Mouse (Mus musculus): ENCODE measurements around the gene Bcl6b. TPM values are rescaled to one million over a fixed set of nuclear protein-coding genes. Genes with fewer than 3 reads are reported as not detected.

The Bcl6b gene
- polyA plus RNA-seq, 1 experiment from 2014 or later = 13.0 TPM

- DNase-seq (ENCODE audit: low spot score) = no peak
- WGBS = 6% methylated on average over 18 of the region's 18 CpGs
These were observed 24.7 kb upstream of the Bcl6b start for GRCm38 (mm10) chr11:70254337-70254736.

DNA sequence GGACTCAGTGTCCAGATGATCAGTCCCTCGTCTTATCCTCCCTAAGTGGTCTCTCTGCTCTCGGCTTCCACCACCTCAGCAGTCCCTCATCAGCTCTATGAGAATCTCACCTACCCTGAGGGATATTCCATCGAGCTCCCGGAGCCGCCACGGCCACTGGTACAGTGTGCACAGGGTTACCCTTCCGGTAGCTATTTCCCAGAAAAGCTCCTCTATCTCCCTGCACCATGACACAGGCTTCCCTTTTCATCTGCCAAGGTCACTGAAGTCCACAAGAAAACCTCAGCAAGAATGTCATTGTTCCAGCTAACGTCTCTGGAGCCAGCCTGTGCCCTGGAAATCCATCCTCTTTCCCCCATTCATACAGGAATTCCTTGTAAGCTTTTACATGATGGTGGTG is 22.3 kb upstream of the Bcl6b start:
- no peaks in the 10 kb centered on the region for H3K9me3 ChIP-seq (ENCODE audit: control insufficient read depth, low read length)
- no peak overlapping the region for H3K9ac ChIP-seq (ENCODE audit: low read depth, low read length)
- H3K4me1 ChIP-seq (ENCODE audit: control insufficient read depth, insufficient read depth, low read length) = no peaks in the 10 kb centered on the region
- H3K27ac ChIP-seq (replicated peaks; ENCODE audit: low read depth, low read length) = no peak overlapping the region
- no peaks in the 10 kb centered on the region for H3K36me3 ChIP-seq (ENCODE audit: control insufficient read depth, insufficient read depth, low read length)
- H3K27me3 ChIP-seq (replicated peaks; ENCODE audit: control insufficient read depth, insufficient read depth, low read length) = peaks cover 41% of the 10 kb centered on the region
- H3K4me2 ChIP-seq (ENCODE audit: low read depth, low read length) = no peak overlapping the region
- ATAC-seq (ENCODE audit: low read depth) (no peak), DNase-seq (ENCODE audit: low spot score) (no peak)
- 74% methylated on average over 8 of the region's 8 CpGs for WGBS
- no peak overlapping the region for H3K4me3 ChIP-seq (ENCODE audit: low read depth, low read length)

More at GRCm38 (mm10) chr11:70254337-70254736, 24.7 kb upstream of the Bcl6b start:
- Histone ChIP-seq H3K4me1 (ENCODE audit: control insufficient read depth, insufficient read depth, low read length) (no peaks in the 10 kb centered on the region), H3K4me3 (ENCODE audit: low read depth, low read length) (peak overlapping the region; percentile 36), H3K27ac (replicated peaks; ENCODE audit: low read depth, low read length) (no peak overlapping the region), H3K27me3 (replicated peaks; ENCODE audit: control insufficient read depth, insufficient read depth, low read length) (peaks cover 41% of the 10 kb centered on the region), H3K4me2 (ENCODE audit: low read depth, low read length) (peak overlapping the region; percentile 53), H3K9ac (ENCODE audit: low read depth, low read length) (peak overlapping the region; percentile 54; the same call in 1 of the 2 replicates), H3K9me3 (ENCODE audit: control insufficient read depth, low read length) (no peaks in the 10 kb centered on the region), H3K36me3 (ENCODE audit: control insufficient read depth, insufficient read depth, low read length) (no peaks in the 10 kb centered on the region)
- ATAC-seq (ENCODE audit: low read depth) = 0 out of 2 replicates have a peak, but pooled peaks have one; percentile 18

GRCm38 (mm10) chr11:70250150-70250549 is 20.6 kb upstream of the Bcl6b start:
- ATAC-seq (ENCODE audit: low read depth) = no peak
- H3K9ac ChIP-seq (ENCODE audit: low read depth, low read length) = no peak overlapping the region
- H3K36me3 ChIP-seq (ENCODE audit: control insufficient read depth, insufficient read depth, low read length) = no peaks in the 10 kb centered on the region
- H3K9me3 ChIP-seq (ENCODE audit: control insufficient read depth, low read length) = no peaks in the 10 kb centered on the region
- 65% methylated on average over 11 of the region's 11 CpGs for WGBS
- H3K4me3 ChIP-seq (ENCODE audit: low read depth, low read length) = no peak overlapping the region
- no peak overlapping the region for H3K27ac ChIP-seq (replicated peaks; ENCODE audit: low read depth, low read length)
- no peaks in the 10 kb centered on the region for H3K4me1 ChIP-seq (ENCODE audit: control insufficient read depth, insufficient read depth, low read length)
- no peak overlapping the region for H3K4me2 ChIP-seq (ENCODE audit: low read depth, low read length)
- H3K27me3 ChIP-seq (replicated peaks; ENCODE audit: control insufficient read depth, insufficient read depth, low read length) = peaks cover 36% of the 10 kb centered on the region
- DNase-seq (ENCODE audit: low spot score) = no peak

DNA sequence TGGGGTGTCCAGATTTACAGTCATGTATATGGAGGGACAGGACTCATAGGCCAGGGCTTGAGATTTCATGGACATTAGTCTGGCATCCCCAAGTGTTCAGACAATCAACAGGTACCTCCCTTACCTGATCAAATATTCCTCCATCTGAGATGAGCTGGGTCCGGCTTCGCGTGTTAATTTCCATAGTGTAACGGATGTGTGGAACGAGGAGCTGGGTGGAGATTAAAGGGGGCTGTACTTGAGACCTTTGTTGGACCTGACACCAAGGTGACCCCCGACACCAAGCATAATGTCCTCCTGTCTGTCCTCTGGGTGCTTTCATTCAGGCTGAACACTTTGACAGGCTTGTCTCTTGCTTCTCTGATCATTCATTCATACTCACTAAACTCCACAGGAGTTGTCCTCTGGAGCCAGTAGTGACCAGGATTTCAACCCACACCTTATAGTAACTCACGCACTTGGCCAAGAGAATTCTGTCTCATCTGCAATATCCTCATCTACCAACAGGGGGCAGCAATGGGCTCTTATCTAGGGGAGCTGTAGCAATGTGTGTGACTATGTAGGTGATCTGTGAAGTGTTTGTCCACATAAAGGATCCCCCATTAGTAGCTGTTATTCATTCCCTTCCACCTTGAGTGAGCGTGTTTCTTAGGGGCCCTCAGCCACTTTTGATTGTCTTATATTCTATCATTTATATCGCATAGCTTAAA is 17.7 kb upstream of the Bcl6b start:
- H3K4me3 ChIP-seq (ENCODE audit: low read depth, low read length) = no peak overlapping the region
- H3K27ac ChIP-seq (replicated peaks; ENCODE audit: low read depth, low read length) = no peak overlapping the region
- H3K9me3 ChIP-seq (ENCODE audit: control insufficient read depth, low read length) = no peaks in the 10 kb centered on the region
- H3K9ac ChIP-seq (ENCODE audit: low read depth, low read length) = no peak overlapping the region
- ATAC-seq (ENCODE audit: low read depth) (no peak), DNase-seq (ENCODE audit: low spot score) (peak; percentile 56)
- WGBS = 58% methylated on average over 9 of the region's 9 CpGs
- no peak overlapping the region for H3K4me2 ChIP-seq (ENCODE audit: low read depth, low read length)
- H3K4me1 ChIP-seq (ENCODE audit: control insufficient read depth, insufficient read depth, low read length) = no peaks in the 10 kb centered on the region
- H3K27me3 ChIP-seq (replicated peaks; ENCODE audit: control insufficient read depth, insufficient read depth, low read length) = peaks cover 8% of the 10 kb centered on the region
- no peaks in the 10 kb centered on the region for H3K36me3 ChIP-seq (ENCODE audit: control insufficient read depth, insufficient read depth, low read length)

DNA sequence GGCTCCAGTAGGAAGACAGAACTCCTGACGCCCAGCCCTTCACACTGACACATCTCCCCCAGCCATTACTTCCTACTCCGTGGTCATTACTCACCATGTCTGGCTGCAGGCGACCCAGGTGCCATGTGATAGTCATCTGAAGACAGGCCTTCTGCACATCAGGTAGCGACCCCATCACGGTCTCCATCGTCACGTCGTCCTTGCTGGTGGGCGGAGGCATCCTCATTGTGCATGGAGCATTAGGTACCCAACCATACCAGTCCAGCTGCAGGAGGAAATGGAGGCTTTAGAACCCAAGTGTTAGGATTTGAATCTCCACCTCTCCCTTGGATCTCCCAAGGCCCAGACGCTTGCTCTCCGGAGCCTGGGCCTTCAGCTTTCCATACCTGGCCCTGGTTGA is 13.0 kb upstream of the Bcl6b start:
- Histone ChIP-seq H3K4me2 (ENCODE audit: low read depth, low read length) (no peak overlapping the region), H3K4me1 (ENCODE audit: control insufficient read depth, insufficient read depth, low read length) (peaks cover 12% of the 10 kb centered on the region; the same call in 1 of the 2 replicates), H3K27ac (replicated peaks; ENCODE audit: low read depth, low read length) (no peak overlapping the region), H3K9me3 (ENCODE audit: control insufficient read depth, low read length) (no peaks in the 10 kb centered on the region), H3K27me3 (replicated peaks; ENCODE audit: control insufficient read depth, insufficient read depth, low read length) (no peaks in the 10 kb centered on the region), H3K9ac (ENCODE audit: low read depth, low read length) (no peak overlapping the region), H3K4me3 (ENCODE audit: low read depth, low read length) (no peak overlapping the region), H3K36me3 (ENCODE audit: control insufficient read depth, insufficient read depth, low read length) (no peaks in the 10 kb centered on the region)
- WGBS = 69% methylated on average over 11 of the region's 11 CpGs
- ATAC-seq (ENCODE audit: low read depth) (no peak), DNase-seq (ENCODE audit: low spot score) (no peak)

DNA sequence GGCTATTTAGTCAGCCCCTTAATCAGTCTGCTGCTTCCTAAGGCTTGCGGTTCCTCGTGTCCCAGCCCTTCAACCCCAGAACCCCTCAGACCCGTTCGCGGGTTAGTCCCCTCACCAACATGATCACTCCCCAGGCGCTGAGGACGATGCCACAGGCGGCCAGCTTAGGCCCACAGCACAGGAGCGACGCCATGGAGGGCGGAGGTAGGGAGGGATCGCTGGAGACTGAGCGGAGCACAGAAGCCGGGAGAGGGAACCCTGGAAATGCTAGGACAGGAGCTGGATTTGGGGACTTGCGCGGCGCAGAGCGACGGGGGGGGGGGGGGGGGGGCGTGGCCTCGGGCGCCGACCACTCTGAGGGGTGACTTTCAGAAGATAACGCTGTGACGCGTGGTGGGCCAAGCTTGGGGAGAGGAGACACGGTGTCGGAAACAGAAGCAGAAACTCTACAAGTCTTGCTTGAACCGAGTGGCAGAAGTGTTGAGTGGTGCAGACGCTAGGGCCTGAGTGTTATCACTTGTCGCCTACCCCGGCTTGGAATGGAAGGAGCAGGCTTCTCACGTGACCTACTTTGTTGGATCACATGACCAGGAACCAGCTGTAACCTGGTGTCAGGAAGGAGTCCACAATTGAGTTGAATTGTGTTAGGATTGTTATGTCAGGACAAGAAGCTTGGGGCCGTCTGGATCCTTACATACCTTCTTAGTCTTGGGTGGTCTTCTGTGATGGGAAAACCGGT is 10.1 kb upstream of the Bcl6b start, which contains the start of the genes Gm21988 and Rnasek:
TSS of gene Gm21988 (minus strand) at position 290 of the 739 bp plus-strand sequence.
TSS of gene Rnasek (minus strand) at position 302 of the 739 bp plus-strand sequence.
- Histone ChIP-seq H3K4me3 (ENCODE audit: low read depth, low read length) (peak within 1 kb of the TSS; percentile 67), H3K27ac (replicated peaks; ENCODE audit: low read depth, low read length) (peak within 1 kb of the TSS; percentile 63), H3K4me2 (ENCODE audit: low read depth, low read length) (peak within 1 kb of the TSS; percentile 82), H3K9ac (ENCODE audit: low read depth, low read length) (peak within 1 kb of the TSS; percentile 79), H3K36me3 (ENCODE audit: control insufficient read depth, insufficient read depth, low read length) (peaks cover 14% of the 10 kb centered on the region), H3K27me3 (replicated peaks; ENCODE audit: control insufficient read depth, insufficient read depth, low read length) (no peaks in the 10 kb centered on the region), H3K4me1 (ENCODE audit: control insufficient read depth, insufficient read depth, low read length) (peaks cover 15% of the 10 kb centered on the region), H3K9me3 (ENCODE audit: control insufficient read depth, low read length) (no peaks in the 10 kb centered on the region)
- DNase-seq (ENCODE audit: low spot score) = peak; percentile 94
- ATAC-seq (ENCODE audit: low read depth) = peak; percentile 44; the same call in 1 of the 2 replicates
- 0% methylated on average over 31 of the region's 35 CpGs for WGBS

- H3K36me3 ChIP-seq (ENCODE audit: control insufficient read depth, insufficient read depth, low read length) = peaks cover 16% of the 10 kb centered on the region
- no peak for DNase-seq (ENCODE audit: low spot score)
- peak overlapping the region; percentile 89 for H3K27ac ChIP-seq (replicated peaks; ENCODE audit: low read depth, low read length)
- H3K9me3 ChIP-seq (ENCODE audit: control insufficient read depth, low read length) = no peaks in the 10 kb centered on the region
- H3K4me2 ChIP-seq (ENCODE audit: low read depth, low read length) = peak overlapping the region; percentile 82
- peak overlapping the region; percentile 67 for H3K4me3 ChIP-seq (ENCODE audit: low read depth, low read length)
- peaks cover 15% of the 10 kb centered on the region for H3K4me1 ChIP-seq (ENCODE audit: control insufficient read depth, insufficient read depth, low read length)
- peak overlapping the region; percentile 79 for H3K9ac ChIP-seq (ENCODE audit: low read depth, low read length)
- 14% methylated on average over 23 of the region's 23 CpGs for WGBS
- no peaks in the 10 kb centered on the region for H3K27me3 ChIP-seq (replicated peaks; ENCODE audit: control insufficient read depth, insufficient read depth, low read length)
- ATAC-seq (ENCODE audit: low read depth) = no peak
These were observed 9.2 kb upstream of the Bcl6b start for GRCm38 (mm10) chr11:70238591-70239440.
